Mouse (Mus musculus): ENCODE measurements at regions not wholly inside any gene's neighbourhood (a gene's known extent, or its start where the extent isn't known, plus 50 kb on each side); places are given as distances from the start of the nearest gene placed in this dataset.

- Histone ChIP-seq H3K4me2 (ENCODE audit: low read depth, low read length) (no peak overlapping the region), H3K27me3 (ENCODE audit: control insufficient read depth, insufficient read depth, low read length) (no peaks in the 10 kb centered on the region), H3K9me3 (ENCODE audit: control insufficient read depth, low read length) (no peaks in the 10 kb centered on the region), H3K9ac (replicated peaks; ENCODE audit: low read depth, low read length) (no peak overlapping the region), H3K4me1 (ENCODE audit: control insufficient read depth, insufficient read depth, low read length) (0 out of 2 replicates have a peak, but pooled peaks cover 6% of the 10 kb centered on the region), H3K4me3 (ENCODE audit: low read depth, low read length) (no peak overlapping the region), H3K36me3 (ENCODE audit: control insufficient read depth, insufficient read depth, low read length) (no peaks in the 10 kb centered on the region), H3K27ac (ENCODE audit: low read depth, low read length) (no peak overlapping the region)
- no peak for ATAC-seq (ENCODE audit: low read depth)
- 98% methylated on average over 7 of the region's 7 CpGs for WGBS
Measured at GRCm38 (mm10) chr13:107698345-107698744, 345.9 kb upstream of the Smim15 start.

- Histone ChIP-seq H3K36me3 (ENCODE audit: control insufficient read depth, insufficient read depth, low read length) (no peaks in the 10 kb centered on the region), H3K27me3 (ENCODE audit: control insufficient read depth, insufficient read depth, low read length) (no peaks in the 10 kb centered on the region), H3K4me1 (ENCODE audit: control insufficient read depth, insufficient read depth, low read length) (no peaks in the 10 kb centered on the region), H3K9me3 (ENCODE audit: control insufficient read depth, low read length) (no peaks in the 10 kb centered on the region), H3K9ac (replicated peaks; ENCODE audit: low read depth, low read length) (no peak overlapping the region), H3K4me3 (ENCODE audit: low read depth, low read length) (no peak overlapping the region), H3K4me2 (ENCODE audit: low read depth, low read length) (no peak overlapping the region), H3K27ac (ENCODE audit: low read depth, low read length) (no peak overlapping the region)
- 86% methylated on average over 5 of the region's 5 CpGs for WGBS
- ATAC-seq (ENCODE audit: low read depth): no peak
Measured at GRCm38 (mm10) chr13:107692123-107692830, 352.0 kb upstream of the Smim15 start.

DNA sequence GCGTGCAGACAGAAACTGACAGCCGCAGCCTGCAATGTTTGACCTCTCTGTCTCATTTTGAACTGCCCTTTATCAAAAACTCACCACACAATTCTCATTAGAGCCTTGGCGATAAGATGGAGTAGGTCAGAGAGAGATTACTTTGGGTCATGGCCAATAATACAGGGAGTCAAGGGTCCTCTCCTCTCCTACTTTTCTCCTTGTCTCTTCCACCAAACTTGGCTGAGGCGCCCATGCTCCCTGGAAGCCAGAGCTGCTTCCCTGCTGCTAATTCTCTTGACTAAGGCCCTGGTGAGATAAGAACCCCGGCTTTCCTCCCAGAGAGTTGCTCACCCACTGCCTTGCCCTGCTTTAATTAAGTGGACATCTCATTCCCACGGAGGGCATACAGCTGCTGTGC, 355.3 kb upstream of the Smim15 start:
- H3K4me1 ChIP-seq (ENCODE audit: control insufficient read depth, insufficient read depth, low read length): no peaks in the 10 kb centered on the region
- H3K9me3 ChIP-seq (ENCODE audit: control insufficient read depth, low read length): no peaks in the 10 kb centered on the region
- no peak overlapping the region for H3K27ac ChIP-seq (ENCODE audit: low read depth, low read length)
- no peaks in the 10 kb centered on the region for H3K27me3 ChIP-seq (ENCODE audit: control insufficient read depth, insufficient read depth, low read length)
- no peak for ATAC-seq (ENCODE audit: low read depth)
- no peak overlapping the region for H3K4me2 ChIP-seq (ENCODE audit: low read depth, low read length)
- WGBS: 77% methylated on average over 6 of the region's 6 CpGs
- no peak overlapping the region for H3K9ac ChIP-seq (replicated peaks; ENCODE audit: low read depth, low read length)
- no peak overlapping the region for H3K4me3 ChIP-seq (ENCODE audit: low read depth, low read length)
- no peaks in the 10 kb centered on the region for H3K36me3 ChIP-seq (ENCODE audit: control insufficient read depth, insufficient read depth, low read length)

DNA sequence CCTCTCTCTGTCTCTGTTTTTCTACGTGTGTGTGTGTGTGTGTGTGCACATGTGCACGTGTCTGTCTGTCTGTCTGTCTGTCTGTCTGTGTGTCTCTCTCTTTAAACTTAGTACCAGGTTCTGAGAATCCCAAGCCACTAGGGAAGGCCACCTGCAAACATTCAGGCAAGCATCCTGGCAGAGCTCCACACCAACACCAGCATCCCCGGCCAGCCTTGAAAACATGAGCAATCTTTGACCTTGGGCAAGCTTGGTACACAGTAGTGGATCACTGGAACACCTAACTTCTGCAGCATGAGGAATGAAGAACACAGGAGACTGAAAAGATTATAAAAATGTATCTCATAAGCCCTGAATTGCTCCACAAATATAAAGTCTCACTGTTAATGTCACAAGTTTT, 359.0 kb upstream of the Smim15 start:
- Histone ChIP-seq H3K36me3 (ENCODE audit: control insufficient read depth, insufficient read depth, low read length) (no peaks in the 10 kb centered on the region), H3K9me3 (ENCODE audit: control insufficient read depth, low read length) (no peaks in the 10 kb centered on the region), H3K9ac (replicated peaks; ENCODE audit: low read depth, low read length) (no peak overlapping the region), H3K27me3 (ENCODE audit: control insufficient read depth, insufficient read depth, low read length) (no peaks in the 10 kb centered on the region), H3K4me1 (ENCODE audit: control insufficient read depth, insufficient read depth, low read length) (0 out of 2 replicates have a peak, but pooled peaks cover 2% of the 10 kb centered on the region), H3K4me3 (ENCODE audit: low read depth, low read length) (no peak overlapping the region), H3K4me2 (ENCODE audit: low read depth, low read length) (no peak overlapping the region), H3K27ac (ENCODE audit: low read depth, low read length) (no peak overlapping the region)
- ATAC-seq (ENCODE audit: low read depth): no peak
- WGBS: 89% methylated on average over 3 of the region's 3 CpGs

- WGBS: 74% methylated on average over 3 of the region's 3 CpGs
- Histone ChIP-seq H3K9me3 (ENCODE audit: control insufficient read depth, low read length) (no peaks in the 10 kb centered on the region), H3K9ac (replicated peaks; ENCODE audit: low read depth, low read length) (no peak overlapping the region), H3K4me1 (ENCODE audit: control insufficient read depth, insufficient read depth, low read length) (0 out of 2 replicates have a peak, but pooled peaks cover 2% of the 10 kb centered on the region), H3K4me3 (ENCODE audit: low read depth, low read length) (no peak overlapping the region), H3K27ac (ENCODE audit: low read depth, low read length) (no peak overlapping the region), H3K27me3 (ENCODE audit: control insufficient read depth, insufficient read depth, low read length) (no peaks in the 10 kb centered on the region), H3K36me3 (ENCODE audit: control insufficient read depth, insufficient read depth, low read length) (no peaks in the 10 kb centered on the region), H3K4me2 (ENCODE audit: low read depth, low read length) (no peak overlapping the region)
- no peak for ATAC-seq (ENCODE audit: low read depth)
Measured at GRCm38 (mm10) chr13:107683909-107684308, 360.3 kb upstream of the Smim15 start.

- 81% methylated on average over 5 of the region's 5 CpGs for WGBS
- H3K27me3 ChIP-seq (ENCODE audit: control insufficient read depth, insufficient read depth, low read length): no peaks in the 10 kb centered on the region
- ATAC-seq (ENCODE audit: low read depth): no peak
Measured at GRCm38 (mm10) chr13:107681719-107682118, 362.5 kb upstream of the Smim15 start.

GRCm38 (mm10) chr13:107678860-107679259, 365.4 kb upstream of the Smim15 start:
- no peak overlapping the region for H3K27ac ChIP-seq (ENCODE audit: low read depth, low read length)
- H3K9ac ChIP-seq (replicated peaks; ENCODE audit: low read depth, low read length): no peak overlapping the region
- H3K4me2 ChIP-seq (ENCODE audit: low read depth, low read length): no peak overlapping the region
- no peaks in the 10 kb centered on the region for H3K9me3 ChIP-seq (ENCODE audit: control insufficient read depth, low read length)
- ATAC-seq (ENCODE audit: low read depth): no peak
- no peak overlapping the region for H3K4me3 ChIP-seq (ENCODE audit: low read depth, low read length)
- H3K27me3 ChIP-seq (ENCODE audit: control insufficient read depth, insufficient read depth, low read length): no peaks in the 10 kb centered on the region
- no peaks in the 10 kb centered on the region for H3K36me3 ChIP-seq (ENCODE audit: control insufficient read depth, insufficient read depth, low read length)
- peaks cover 8% of the 10 kb centered on the region; the same call in 1 of the 2 replicates for H3K4me1 ChIP-seq (ENCODE audit: control insufficient read depth, insufficient read depth, low read length)

More at GRCm38 (mm10) chr13:107681719-107682118, 362.5 kb upstream of the Smim15 start:
- Histone ChIP-seq H3K4me3 (ENCODE audit: low read depth, low read length) (no peak overlapping the region), H3K27ac (ENCODE audit: low read depth, low read length) (no peak overlapping the region), H3K4me1 (ENCODE audit: control insufficient read depth, insufficient read depth, low read length) (0 out of 2 replicates have a peak, but pooled peaks cover 2% of the 10 kb centered on the region), H3K4me2 (ENCODE audit: low read depth, low read length) (no peak overlapping the region), H3K36me3 (ENCODE audit: control insufficient read depth, insufficient read depth, low read length) (no peaks in the 10 kb centered on the region), H3K9me3 (ENCODE audit: control insufficient read depth, low read length) (no peaks in the 10 kb centered on the region), H3K9ac (replicated peaks; ENCODE audit: low read depth, low read length) (no peak overlapping the region)

DNA sequence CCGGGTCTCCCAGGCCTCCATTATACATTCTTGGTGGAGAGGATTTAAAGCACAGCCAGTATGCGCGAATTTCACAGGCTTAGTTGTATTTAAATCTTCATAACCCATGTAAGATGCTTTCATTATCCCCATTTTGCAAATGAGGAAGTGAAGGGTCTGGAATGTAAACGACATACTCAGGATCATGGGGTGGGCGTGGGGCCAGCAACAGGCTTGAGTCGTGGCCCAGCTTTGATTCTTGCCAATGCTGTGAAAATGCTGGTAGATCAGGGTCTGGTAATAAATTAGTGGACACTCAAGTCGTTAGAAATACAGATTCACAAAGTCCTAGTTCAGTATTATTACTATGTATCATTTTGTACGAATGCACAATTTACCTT, 367.2 kb upstream of the Smim15 start:
- Histone ChIP-seq H3K4me3 (ENCODE audit: low read depth, low read length) (no peak overlapping the region), H3K27me3 (ENCODE audit: control insufficient read depth, insufficient read depth, low read length) (no peaks in the 10 kb centered on the region), H3K4me2 (ENCODE audit: low read depth, low read length) (no peak overlapping the region), H3K9me3 (ENCODE audit: control insufficient read depth, low read length) (no peaks in the 10 kb centered on the region), H3K4me1 (ENCODE audit: control insufficient read depth, insufficient read depth, low read length) (peaks cover 5% of the 10 kb centered on the region; the same call in 1 of the 2 replicates), H3K9ac (replicated peaks; ENCODE audit: low read depth, low read length) (no peak overlapping the region), H3K36me3 (ENCODE audit: control insufficient read depth, insufficient read depth, low read length) (no peaks in the 10 kb centered on the region), H3K27ac (ENCODE audit: low read depth, low read length) (no peak overlapping the region)
- whole genome bisulfite sequencing: 64% methylated on average over 8 of the region's 8 CpGs
- no peak for ATAC-seq (ENCODE audit: low read depth)

DNA sequence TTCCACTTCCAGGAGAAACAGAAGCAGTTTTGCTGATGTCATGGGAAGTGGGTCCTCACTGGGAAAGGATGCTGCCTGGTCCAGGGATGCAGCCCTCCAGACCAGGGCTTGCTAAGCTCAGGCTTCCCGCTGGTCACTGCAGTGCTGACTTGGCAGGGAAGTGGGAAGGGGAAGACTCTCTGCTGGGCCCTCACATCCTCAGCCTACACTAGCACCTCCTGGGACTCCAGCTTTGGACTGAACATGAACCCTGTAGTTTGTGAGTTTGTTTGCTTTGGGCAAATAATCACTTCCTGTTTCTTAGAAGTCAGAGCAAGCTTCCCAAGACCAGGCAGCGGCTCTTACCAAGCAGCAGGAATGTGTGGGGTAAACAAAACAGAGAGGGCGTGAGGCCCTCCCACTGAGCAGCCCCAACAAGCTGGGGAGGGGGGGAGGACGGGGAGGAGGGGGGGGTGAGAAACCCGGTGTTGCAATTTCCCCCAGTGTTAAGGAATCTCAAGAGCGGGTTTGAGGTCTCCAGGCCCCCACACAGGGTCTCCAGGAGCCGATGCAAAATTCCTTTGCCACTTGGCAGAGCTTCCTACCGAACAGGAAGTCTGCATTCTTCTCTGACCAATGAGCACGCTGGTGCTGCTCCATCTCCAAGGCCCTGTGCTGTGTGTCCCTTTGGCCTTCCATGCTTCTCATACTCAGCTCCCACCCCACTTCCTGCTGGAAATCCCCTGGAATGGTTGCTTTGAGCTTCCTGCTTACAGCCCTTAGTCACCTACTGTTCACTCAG, 367.7 kb upstream of the Smim15 start:
- H3K27ac ChIP-seq (ENCODE audit: low read depth, low read length): no peak overlapping the region
- ATAC-seq (ENCODE audit: low read depth): peak; percentile 76
- H3K27me3 ChIP-seq (ENCODE audit: control insufficient read depth, insufficient read depth, low read length): no peaks in the 10 kb centered on the region
- no peak overlapping the region for H3K4me3 ChIP-seq (ENCODE audit: low read depth, low read length)
- WGBS: 23% methylated on average over 9 of the region's 9 CpGs
- no peaks in the 10 kb centered on the region for H3K36me3 ChIP-seq (ENCODE audit: control insufficient read depth, insufficient read depth, low read length)
- H3K4me2 ChIP-seq (ENCODE audit: low read depth, low read length): no peak overlapping the region
- no peak overlapping the region for H3K9ac ChIP-seq (replicated peaks; ENCODE audit: low read depth, low read length)
- peaks cover 5% of the 10 kb centered on the region; the same call in 1 of the 2 replicates for H3K4me1 ChIP-seq (ENCODE audit: control insufficient read depth, insufficient read depth, low read length)
- no peaks in the 10 kb centered on the region for H3K9me3 ChIP-seq (ENCODE audit: control insufficient read depth, low read length)

Measured in neural tube, embryonic 14.5 days (tissue).